Mouse (Mus musculus): ENCODE results near the gene Gm13276. TPM values are rescaled to one million over a fixed set of nuclear protein-coding genes. Genes with fewer than 3 reads are reported as not detected.
"Not testable (repeated sequence)": the region's sequence is repeated elsewhere in the genome, so short reads cannot be mapped to it uniquely, and the experiment has no call there.

Gm13276 gene
- not detected for total RNA-seq (2021)

- DNase-seq (ENCODE audit: low spot score in 2 of 2); intact Hi-C loops (cut with DNase I): not testable (repeated sequence)
These were observed at the start of gene Gm13276 for GRCm38 (mm10) chr4:88785409-88785808. TSS of gene Gm13276 (plus strand) at chr4:88785709.

DNA sequence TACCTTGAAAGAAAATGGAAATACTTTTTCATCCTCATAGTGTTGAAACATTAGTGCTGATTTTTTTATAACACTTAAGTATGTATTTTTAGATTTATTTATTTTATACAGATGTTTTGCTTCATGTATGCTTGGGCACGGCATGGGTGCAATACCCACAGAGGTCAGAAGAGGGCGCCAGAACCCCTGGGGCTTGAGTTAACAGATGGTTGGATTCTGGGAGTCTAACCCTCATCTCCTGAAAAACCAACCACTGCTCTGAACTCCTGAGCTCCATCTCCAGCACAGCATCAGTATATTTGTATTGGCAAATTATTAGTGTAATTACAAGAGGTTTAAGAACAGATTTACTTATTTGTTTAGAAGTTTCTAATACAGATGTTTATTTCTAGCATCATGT is 47.0 kb upstream of the Gm13276 start:
- peak in 1 of 2 experiments; percentile 38 for DNase-seq (ENCODE audit: low spot score in 2 of 2)
- intact Hi-C loops (cut with DNase I), result no loop called here

DNA sequence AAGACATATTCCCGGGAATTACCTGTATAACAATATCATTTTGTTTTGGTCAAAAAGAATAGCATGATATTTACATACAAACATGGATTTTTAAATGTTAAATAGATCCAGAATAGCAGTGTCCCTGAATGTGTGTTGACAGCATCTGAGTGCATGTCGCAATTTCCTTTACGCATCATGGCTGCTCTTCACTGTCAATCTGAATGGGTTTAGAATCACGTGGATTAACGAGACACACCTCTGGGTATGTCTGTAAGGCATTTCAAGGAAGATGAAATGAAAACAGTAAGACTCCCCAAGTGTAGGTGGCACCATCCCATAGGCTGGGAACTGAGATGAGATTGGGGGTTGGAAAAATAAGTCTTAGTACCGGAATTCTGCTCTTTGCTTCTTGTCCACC is 46.5 kb upstream of the Gm13276 start:
- DNase-seq (ENCODE audit: low spot score in 2 of 2), result no peak
- intact Hi-C loops (cut with DNase I), result no loop called here

DNA sequence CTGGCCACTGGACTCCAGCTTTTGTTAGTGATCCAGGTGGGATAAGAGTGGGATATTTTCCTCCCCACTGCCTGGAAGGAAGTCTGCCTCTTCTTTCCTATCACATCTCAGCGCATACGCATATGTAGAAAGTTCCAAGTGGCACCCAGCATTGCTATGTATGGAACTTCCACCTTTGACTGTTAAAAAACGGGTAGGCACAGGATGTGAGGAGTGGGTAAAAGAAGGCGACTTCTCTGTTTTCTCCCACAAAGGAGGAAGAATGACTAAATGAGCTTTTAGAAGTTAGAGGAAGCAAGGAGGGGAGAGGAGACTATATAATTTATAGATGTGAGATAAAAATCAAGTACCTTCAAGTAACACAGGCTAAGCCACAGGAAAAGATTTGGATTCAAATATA is 44.1 kb upstream of the Gm13276 start:
- intact Hi-C loops (cut with DNase I), result no loop called here
- no peak for DNase-seq (ENCODE audit: low spot score in 2 of 2)

DNA sequence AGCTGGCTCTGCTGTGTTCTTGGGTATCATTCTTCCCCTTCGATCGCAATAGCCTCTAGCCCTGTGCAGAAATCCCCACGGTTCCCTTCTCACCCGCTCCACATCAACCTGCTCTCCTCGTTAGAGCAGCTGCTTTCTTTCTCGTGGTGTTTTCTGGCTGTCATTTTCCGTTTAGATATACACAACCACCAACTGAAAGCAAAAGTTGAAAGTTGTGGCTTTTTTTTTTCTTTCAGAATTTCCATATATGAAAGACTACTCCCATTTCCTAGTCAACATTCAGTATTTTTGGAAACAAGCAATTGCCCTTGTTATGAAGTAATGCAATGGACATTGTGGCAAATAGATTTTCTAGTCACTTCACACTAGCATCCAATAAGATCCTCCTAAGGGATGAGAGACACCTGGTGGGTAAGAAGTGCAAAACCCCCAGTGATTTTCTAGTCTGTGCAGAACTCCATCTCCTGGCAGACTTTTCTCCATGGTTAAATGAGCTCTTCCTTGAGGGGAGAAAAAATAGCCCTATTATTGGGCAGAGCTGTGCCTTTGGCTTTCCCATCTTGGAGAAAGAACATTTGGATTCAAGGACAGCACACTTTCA is 42.6 kb upstream of the Gm13276 start:
- intact Hi-C loops (cut with DNase I), result no loop called here

GRCm38 (mm10) chr4:88744207-88744606 is 41.3 kb upstream of the Gm13276 start:
- DNase-seq (ENCODE audit: low spot score in 2 of 2), result no peak
- intact Hi-C loops (cut with DNase I), result no loop called here

More for the DNA sequence above, 42.6 kb upstream of the Gm13276 start:
- no peak for DNase-seq (ENCODE audit: low spot score in 2 of 2)

DNA sequence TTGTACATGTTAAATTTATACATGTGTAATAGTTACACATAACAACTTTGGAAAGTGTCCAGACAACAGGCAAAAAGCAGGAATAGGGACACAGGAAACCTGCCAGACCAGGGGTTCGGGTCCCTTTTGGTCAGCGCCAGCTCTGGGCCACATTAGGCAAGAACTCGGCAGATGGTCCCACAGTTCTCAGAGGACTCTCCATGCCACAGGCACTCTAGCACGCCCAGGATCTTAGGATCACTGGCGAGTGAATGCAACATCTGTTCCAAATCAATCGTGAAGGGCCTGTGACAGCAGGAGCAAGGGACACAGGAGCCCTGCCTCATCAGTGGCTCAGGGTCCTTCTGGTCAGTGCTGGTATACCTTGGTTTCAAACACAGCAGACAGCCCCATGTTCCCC is 35.6 kb upstream of the Gm13276 start:
- intact Hi-C loops (cut with DNase I), result loop anchor here (5.0 kb wide), 1 partner anchor 62 kb away; no protein-coding TSS in a partner anchor

GRCm38 (mm10) chr4:88754818-88755340 is 30.6 kb upstream of the Gm13276 start, which contains the start of gene Gm13271:
TSS of gene Gm13271 (plus strand) at chr4:88754868.
- peak; percentile 63 to 67 for DNase-seq (ENCODE audit: low spot score in 2 of 2)
- intact Hi-C loops (cut with DNase I), result not testable (repeated sequence)

More for the DNA sequence above, 35.6 kb upstream of the Gm13276 start:
- no peak for DNase-seq (ENCODE audit: low spot score in 2 of 2)

DNA sequence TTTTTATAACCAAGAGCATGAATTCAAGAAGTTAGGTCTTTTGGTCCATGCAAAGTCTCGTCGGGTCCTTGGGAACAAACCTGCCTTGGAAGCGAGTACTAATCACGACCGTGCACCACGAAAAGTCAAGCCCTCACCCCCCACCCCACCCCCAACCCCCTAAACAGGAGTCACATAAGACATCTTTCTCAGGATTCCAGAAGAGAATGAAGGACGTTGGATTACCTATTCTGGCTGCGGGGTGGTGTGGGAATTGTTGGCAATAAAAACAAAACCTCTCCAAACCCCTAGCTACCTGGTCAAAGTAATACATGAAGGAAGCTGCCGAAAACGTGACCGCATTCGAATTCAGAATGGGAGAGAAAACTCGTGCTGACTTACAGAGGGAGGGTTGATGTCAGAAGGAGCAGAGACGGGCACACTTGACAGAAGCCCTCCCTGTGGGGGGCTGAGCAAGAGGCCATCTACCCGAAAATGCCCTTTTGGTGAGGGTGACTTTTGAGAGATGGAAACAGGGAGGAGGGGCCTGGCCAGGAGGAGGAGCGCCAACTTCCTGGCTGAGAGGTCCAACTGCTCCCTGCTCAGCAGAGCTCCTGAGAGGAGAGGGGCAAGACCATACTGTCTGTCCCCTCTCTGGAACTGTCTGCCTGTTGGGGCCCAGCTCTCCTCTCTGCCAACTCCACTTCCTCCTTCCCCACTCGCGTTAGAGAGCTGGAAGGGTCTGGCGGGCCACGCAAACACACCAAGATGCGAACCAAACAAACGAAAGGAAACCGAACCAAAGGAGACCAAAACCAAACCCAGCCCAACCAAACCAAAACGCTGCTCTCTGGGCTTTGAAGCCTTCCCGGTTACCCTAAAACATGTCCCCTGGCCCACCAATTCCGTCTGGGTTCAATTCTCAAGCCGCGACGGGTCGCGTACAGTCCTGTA is 28.7 kb upstream of the Gm13276 start:
- intact Hi-C loops (cut with DNase I); DNase-seq (ENCODE audit: low spot score in 2 of 2): not testable (repeated sequence)

- intact Hi-C loops (cut with DNase I), result not testable (repeated sequence)
- peak; percentile 88 to 92 for DNase-seq (ENCODE audit: low spot score in 2 of 2)
These were observed 27.9 kb upstream of the Gm13276 start for GRCm38 (mm10) chr4:88757628-88758031.

DNA sequence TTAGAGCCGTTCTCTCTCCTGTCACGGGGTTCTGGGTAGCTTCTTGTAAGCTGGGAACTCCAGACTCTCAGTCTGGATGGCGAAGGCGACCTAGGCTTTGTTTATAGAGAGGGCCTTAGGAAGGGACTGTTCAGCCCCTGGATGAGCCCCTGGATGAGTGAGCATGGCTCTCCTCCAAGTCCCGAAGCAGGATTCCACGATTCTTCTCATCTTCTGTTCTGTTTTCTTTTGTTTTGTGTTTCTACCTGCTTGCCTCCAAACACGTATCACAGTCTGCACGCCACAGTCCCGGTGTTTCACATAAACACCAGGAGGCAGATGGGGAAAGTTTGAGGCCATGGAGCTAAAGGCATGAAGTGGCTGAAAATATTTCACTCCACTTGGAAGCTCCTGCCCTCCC is 26.8 kb upstream of the Gm13276 start:
- DNase-seq (ENCODE audit: low spot score in 2 of 2); intact Hi-C loops (cut with DNase I): not testable (repeated sequence)

DNA sequence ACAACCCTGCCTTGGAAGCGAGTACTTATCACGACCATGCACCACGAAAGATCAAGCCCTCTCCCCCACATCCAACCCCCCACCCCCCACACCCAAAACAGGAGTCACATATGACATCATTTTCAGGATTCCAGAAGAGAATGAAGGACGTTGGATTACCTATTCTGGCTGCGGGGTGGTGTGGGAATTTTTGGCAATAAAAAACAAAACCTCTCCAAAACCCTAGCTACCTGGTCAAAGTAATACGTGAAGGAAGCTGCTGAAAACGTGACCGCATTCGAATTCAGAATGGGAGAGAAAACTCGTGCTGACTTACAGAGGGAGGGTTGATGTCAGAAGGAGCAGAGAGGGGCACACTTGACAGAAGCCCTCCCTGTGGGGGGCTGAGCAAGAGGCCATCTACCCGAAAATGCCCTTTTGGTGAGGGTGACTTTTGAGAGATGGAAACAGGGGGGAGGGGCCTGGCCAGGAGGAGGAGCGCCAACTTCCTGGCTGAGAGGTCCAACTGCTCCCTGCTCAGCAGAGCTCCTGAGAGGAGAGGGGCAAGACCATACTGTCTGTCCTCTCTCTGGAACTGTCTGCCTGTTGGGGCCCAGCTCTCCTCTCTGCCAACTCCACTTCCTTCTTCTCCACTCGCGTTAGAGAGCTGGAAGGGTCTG is 25.8 kb upstream of the Gm13276 start, which contains the start of gene Gm13283:
TSS of gene Gm13283 (plus strand) at position 510 of the 659 bp plus-strand sequence.
- intact Hi-C loops (cut with DNase I), result not testable (repeated sequence)
- DNase-seq (ENCODE audit: low spot score in 2 of 2), result peak in 1 of 2 experiments; percentile 32

DNA sequence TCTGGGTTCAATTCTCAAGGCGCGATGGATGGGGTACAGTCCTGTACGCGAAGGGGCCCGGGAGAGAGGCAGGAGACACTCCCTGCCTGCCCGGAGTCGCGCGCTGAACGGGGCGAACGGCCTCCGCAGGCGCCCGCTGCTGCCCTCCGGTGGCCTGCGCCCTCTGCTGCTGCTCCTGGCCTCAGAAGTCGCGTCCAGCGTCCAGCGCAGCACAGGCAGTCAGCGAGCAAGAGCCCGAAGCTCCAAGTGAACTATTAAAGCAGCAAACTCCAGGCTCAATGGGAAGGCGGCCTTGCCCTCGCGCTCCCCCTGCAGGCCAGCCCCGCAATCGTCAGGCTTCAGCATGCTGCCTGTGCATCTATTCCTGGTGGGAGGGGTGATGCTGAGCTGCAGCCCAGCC is 25.1 kb upstream of the Gm13276 start:
- intact Hi-C loops (cut with DNase I), result not testable (repeated sequence)

DNA sequence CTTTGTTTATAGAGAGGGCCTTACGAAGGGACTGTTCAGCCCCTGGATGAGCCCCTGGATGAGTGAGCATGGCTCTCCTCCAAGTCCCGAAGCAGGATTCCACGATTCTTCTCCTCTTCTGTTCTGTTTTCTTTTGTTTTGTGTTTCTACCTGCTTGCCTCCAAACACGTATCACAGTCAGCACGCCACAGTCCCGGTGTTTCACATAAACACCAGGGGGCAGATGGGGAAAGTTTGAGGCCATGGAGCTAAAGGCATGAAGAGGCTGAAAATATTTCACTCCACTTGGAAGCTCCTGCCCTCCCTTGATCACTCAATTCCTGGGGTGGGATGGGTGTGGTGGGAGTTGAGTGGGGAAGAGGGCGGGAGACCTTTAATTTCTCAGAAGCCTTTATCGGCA is 23.7 kb upstream of the Gm13276 start:
- peak; percentile 63 to 67 for DNase-seq (ENCODE audit: low spot score in 2 of 2)

More for the DNA sequence above, 25.1 kb upstream of the Gm13276 start:
- peak; percentile 37 to 46 for DNase-seq (ENCODE audit: low spot score in 2 of 2)

DNA sequence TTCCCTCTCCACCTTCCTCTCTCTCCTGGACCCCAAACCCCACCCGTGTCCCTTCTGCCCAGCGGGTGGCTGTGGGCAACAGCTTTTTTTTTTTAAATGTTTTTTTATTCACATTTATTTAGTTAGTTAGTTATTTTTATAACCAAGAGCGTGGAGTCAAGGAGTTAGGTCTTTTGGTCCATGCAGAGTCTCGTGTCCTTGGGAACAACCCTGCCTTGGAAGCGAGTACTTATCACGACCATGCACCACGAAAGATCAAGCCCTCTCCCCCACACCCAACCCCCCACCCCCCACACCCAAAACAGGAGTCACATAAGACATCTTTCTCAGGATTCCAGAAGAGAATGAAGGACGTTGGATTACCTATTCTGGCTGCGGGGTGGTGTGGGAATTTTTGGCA is 23.2 kb upstream of the Gm13276 start:
- DNase-seq (ENCODE audit: low spot score in 2 of 2), result peak in 1 of 2 experiments; percentile 14
- intact Hi-C loops (cut with DNase I), result not testable (repeated sequence)

More for the DNA sequence above, 23.7 kb upstream of the Gm13276 start:
- intact Hi-C loops (cut with DNase I), result not testable (repeated sequence)

- DNase-seq (ENCODE audit: low spot score in 2 of 2), result peak; percentile 19 to 30
- intact Hi-C loops (cut with DNase I), result not testable (repeated sequence)
These were observed 22.0 kb upstream of the Gm13276 start for GRCm38 (mm10) chr4:88763384-88764018.

GRCm38 (mm10) chr4:88773534-88773933 is 12.0 kb upstream of the Gm13276 start, which contains the start of gene Gm13290:
TSS of gene Gm13290 (plus strand) at chr4:88773834.
- DNase-seq (ENCODE audit: low spot score in 2 of 2); intact Hi-C loops (cut with DNase I): not testable (repeated sequence)

GRCm38 (mm10) chr4:88776622-88777021 is 8.9 kb upstream of the Gm13276 start, which contains the start of gene Gm13289:
TSS of gene Gm13289 (plus strand) at chr4:88776922.
- DNase-seq (ENCODE audit: low spot score in 2 of 2), result not testable (repeated sequence)

GRCm38 (mm10) chr4:88779550-88779949 is 6.0 kb upstream of the Gm13276 start, which contains the start of gene Gm13272:
TSS of gene Gm13272 (plus strand) at chr4:88779850.
- intact Hi-C loops (cut with DNase I); DNase-seq (ENCODE audit: low spot score in 2 of 2): not testable (repeated sequence)

More at GRCm38 (mm10) chr4:88776622-88777021, 8.9 kb upstream of the Gm13276 start, which contains the start of gene Gm13289:
- intact Hi-C loops (cut with DNase I), result not testable (repeated sequence)

Measured in left cerebral cortex, postnatal 25 days (tissue).